Mouse (Mus musculus) left cerebral cortex, adult 8-10 months (tissue): Measurements from ENCODE around the gene Mpig6b. TPM values are rescaled to one million over a fixed set of nuclear protein-coding genes. Genes with fewer than 3 reads are reported as not detected.
"Not testable (repeated sequence)": the region's sequence is repeated elsewhere in the genome, so short reads cannot be mapped to it uniquely, and the experiment has no call there.

Experiments used
- DNase-seq, 2 experiments: peaks; one replicate each; pipeline ENCODE4 v3.0.0; 2022; ENCODE audit warnings: low spot score in 2 of 2
- total RNA-seq, 4 experiments: library from RNA; stranded (reverse); gene quantifications; 2 replicates each; pipeline ENCODE4 v1.2.4; 2022

Gene Mpig6b
- total RNA-seq, 4 experiments from 2014 or later: 0.15 TPM; not detected in 3

DNA sequence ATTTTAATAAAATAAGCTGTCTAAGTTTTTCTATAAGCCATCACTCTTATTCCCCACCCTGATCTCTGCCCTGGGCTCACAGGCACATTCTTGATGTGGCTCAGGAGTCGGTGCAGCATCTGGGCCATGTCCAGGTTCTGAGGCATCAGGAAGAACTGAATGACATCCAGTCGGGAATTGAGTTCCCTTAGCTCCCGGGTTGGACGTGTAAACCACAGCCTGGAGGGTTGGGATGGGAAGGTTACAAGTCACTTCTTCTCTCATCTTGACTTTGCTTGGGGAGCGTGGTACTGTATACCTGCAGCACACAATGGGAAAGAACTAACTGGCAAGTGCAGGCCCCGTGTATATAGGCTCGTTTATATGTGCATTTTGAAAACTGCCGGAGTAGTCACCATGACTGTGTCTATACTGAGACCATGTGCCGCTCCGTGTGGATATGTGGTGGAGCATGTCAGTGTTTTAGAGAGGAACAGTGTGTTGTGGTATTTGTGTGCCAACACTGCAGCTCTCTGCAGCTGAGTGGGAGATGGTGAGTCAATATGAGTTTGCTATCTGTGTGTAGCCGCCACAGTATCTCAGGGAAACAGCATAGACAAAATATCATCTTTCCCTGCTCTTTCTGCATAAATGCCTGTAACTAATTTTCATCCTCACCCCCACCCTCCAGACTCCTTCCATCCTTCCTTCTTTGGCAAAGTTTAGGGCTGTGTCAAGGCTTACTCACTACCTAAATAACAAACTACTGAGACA lies 26.7 kb downstream of the Mpig6b start:
- DNase-seq: peak in 1 of 2 experiments; percentile 55

DNA sequence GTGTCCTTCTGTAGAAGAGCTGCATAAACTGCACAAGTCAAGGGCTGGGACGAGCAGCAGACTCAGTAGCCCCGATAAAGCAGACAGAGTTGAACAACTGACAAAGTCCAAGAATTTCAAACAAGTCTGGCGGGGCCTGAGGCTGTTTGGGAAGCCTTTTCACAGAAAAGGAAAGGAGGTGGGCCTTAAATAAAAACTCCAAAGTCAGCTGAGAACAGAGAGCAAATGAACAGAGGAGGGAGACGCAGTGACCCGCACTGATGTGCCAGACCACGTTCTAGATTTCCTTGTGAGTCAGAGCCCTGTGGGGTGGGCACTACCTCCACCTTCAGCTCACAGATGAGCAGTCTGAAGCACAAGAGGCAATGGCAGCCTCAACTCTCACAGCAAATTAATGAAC lies 31.1 kb downstream of the Mpig6b start:
- no peak for DNase-seq

DNA sequence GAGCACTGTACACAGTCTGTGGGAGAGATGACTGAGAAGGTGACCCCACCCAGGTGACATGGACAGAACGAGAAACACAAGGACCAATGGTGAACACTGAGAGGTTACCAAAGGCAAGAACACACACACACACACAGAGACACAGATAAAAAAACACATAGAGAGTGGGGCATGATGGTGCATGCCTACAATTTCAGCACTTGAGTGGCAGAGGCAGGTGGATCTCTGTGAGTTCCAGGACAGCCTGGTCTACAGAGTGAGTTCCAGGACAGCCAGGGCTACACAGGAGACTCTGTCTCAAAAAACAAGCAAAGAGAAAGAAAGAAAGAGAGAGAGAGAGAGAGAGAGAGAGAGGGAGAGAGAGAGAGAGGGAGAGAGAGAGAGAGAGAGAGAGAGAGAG lies 32.3 kb downstream of the Mpig6b start:
- DNase-seq: not testable (repeated sequence)

DNA sequence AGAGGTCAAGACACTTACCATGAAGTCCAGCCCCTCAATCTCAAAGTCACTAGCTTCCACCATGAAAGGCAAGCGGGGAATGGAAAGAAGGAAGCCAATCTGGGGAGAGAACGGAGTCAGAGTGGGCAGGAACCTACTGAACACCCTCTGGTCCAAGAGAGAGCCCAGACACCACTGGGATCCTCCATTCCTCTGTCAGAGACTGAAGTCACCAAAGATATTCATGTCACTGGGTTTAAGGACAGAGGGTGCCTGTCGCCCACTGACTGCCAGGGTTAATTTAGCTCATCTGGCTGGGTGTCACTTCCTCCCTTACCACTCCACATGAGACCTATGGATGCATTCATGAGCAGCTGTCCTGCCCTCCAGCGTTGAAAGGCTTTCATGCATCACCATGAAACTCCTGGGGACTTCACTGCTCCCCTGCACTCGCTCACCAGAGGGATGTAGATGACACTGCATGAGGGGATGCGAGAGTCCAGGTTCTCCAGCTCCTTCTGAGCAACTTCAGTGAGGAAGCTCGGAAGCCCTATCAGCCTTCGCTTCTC lies 33.6 kb downstream of the Mpig6b start:
- no peak for DNase-seq

GRCm38 (mm10) chr17:35031880-35032279 lies 34.1 kb downstream of the Mpig6b start:
- DNase-seq: no peak

- no peak for DNase-seq
Measured at GRCm38 (mm10) chr17:35031272-35031671, 34.7 kb downstream of the Mpig6b start.

GRCm38 (mm10) chr17:35029691-35030532 lies 36.1 kb downstream of the Mpig6b start:
- DNase-seq: no peak

GRCm38 (mm10) chr17:35028315-35028714 lies 37.7 kb downstream of the Mpig6b start:
- DNase-seq: no peak

DNA sequence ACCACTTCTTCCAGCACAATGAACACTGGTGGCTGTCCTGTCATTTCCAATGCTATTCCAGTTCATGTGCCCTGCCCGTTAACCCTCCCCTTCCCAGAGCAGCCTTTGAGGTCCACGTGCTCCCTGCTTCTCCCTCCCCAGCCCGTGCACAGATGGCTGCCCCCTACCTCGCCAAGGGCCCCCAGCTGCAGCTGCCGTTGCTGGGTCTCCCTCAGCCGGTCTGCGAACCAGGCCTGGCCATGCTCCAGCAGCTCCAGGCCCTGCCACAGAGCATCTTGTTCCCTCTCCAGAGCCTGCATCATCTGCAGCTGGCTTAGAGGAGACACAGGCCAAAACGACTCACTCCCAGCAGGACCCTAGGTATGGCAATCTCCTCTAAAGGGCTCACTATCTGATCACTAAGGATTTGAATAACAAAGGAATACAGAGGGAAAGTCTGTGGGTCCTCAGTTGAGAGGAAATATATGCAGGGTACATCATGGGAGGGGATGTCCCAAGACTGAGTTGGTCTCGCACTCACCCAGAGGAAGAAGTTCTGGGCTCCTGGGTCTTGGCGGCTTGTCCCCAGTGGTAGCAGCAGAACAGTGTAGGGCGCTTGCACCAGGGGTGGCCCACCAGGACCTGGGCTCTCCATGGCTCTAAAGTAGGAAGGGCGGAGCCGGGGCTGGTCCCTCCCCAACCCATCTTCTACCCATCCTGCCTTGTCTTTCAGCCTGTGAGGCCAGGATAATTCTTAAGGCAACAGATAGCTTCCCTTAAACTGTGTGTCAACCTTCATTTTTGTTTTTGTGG lies 38.5 kb downstream of the Mpig6b start, which contains the start of gene Sapcd1:
Gene Sapcd1, minus strand, starts transcription at position 740 of the 792 bp plus-strand sequence.
- DNase-seq: peak in 1 of 2 experiments; percentile 51

DNA sequence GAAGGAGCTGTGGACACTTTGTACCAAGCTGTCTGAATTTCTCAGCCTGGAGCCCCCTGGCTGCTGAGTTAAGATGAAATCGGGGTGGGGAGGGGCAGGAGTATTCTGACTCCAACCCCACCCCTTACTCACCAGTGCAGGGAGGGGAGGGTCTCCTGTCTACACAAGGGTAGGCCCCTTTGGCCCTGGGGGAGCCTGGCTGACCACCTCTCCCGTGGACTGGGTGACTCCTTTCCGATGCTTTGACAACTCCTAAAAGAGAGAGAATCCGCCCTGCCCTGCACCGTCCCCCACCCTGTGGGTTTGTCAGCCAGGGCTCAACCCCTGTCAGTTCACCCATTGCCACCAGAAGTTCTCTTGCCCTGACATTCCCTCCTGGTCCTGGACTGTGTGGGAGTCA lies 39.8 kb downstream of the Mpig6b start:
- DNase-seq: no peak

DNA sequence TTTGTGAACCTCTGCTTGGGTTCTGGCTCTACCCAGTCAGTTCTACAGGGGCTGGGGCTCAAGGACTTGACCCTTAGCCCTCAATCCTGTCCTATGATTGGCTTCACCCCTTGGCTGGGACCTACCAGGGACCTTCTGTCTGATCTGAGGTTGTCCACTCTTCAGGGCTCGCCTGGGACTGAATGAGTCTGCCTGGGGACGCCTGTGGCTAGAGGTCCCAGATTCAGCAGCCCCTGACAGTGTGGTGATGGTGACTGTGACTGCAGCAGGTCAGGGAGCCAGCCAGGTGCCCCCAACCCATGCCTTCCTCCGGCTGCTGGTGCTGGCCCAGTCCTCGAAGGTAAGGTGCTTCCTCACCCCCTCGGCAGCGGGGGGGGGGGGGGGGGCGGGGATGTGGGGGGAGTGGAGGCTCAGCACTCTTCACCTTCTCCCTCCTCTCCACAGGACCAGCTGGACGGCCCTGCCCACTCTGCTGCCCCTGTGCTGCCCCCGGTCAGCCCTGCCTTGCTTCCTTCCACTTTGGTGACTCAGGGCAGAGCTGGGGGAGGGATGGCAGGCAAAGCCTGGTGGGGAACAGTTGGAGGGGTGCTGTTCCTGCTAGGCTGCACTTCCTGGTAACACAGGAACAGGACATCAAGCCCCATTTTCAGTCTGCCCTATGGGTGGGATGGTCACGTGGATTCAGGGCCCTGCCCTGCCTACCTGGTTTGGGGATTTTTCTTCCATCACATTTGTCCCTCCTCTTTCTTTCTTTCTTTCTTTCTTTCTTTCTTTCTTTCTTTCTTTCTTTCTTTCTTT lies 41.1 kb downstream of the Mpig6b start:
- DNase-seq: no peak

- no peak for DNase-seq
Measured at GRCm38 (mm10) chr17:35024261-35024660, 41.7 kb downstream of the Mpig6b start.

DNA sequence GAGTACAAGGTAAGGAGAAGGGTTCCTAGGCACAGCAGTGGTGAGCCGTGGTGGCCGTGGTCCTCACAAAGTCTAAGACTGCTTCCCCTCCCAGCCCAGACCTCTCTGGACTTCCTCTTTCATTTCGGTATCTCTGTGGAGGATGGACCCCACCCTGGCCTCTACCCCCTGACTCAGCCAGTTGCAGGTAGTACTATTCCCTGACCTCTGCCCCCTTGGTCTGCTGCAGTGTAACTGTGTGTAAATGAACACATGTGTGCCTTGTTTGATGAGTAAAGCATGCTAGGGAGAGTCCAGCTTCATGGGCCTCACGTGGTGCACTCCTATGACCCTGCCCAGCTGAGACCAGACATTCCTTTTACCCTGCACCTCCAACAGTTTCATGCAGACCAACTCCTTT lies 42.2 kb downstream of the Mpig6b start:
- no peak for DNase-seq

DNA sequence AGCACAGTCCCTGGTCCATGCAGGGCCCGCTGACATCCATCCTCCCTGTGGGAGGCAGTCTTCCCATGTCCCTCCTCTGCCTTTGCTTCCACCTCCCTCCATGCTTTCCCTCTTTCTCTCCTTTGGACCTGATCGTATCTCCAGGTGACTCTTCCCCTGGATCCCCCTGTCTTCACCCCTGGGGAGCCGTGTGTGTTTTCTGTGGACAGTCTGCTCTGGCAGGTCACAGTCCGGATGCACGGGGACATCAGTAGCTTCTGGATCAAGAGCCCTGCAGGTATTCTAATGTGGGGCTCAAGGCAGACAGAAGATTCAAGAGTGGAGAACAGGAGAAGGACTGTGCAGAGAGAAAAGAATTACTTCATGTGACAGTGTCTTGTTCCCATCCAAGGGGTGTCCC lies 42.8 kb downstream of the Mpig6b start:
- no peak for DNase-seq

- DNase-seq: no peak
Measured at GRCm38 (mm10) chr17:35022541-35023060, 43.4 kb downstream of the Mpig6b start.

DNA sequence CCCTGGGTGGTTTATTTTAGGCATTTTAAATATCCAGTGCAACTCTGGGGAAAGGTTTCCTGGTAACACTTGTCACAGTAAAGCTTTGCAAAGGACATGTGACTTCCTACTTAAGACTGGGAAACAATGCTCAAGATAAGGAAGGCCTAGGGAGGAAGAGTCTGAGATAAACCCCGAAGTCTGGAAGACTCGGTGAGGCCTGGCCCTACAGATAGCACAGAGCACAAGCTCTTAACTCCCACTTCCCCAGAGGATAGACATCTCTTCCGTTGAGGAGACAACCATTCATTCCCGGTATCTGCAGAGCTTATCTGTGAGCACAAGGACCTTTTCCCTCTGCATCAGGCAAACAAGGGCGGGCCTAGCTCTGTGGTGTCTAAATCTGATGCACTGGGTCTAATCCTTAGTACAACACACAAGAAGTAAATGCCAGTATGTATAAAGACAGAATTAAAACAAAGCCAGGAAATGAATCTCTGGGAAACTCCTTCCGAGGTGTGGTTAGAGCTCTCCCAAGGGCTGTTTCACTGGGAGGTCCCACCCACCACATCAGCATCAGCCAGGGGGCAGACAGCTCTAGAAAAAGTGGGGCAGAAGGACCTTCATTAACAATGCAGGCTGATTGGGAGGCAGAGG lies 44.0 kb downstream of the Mpig6b start:
- no peak for DNase-seq

DNA sequence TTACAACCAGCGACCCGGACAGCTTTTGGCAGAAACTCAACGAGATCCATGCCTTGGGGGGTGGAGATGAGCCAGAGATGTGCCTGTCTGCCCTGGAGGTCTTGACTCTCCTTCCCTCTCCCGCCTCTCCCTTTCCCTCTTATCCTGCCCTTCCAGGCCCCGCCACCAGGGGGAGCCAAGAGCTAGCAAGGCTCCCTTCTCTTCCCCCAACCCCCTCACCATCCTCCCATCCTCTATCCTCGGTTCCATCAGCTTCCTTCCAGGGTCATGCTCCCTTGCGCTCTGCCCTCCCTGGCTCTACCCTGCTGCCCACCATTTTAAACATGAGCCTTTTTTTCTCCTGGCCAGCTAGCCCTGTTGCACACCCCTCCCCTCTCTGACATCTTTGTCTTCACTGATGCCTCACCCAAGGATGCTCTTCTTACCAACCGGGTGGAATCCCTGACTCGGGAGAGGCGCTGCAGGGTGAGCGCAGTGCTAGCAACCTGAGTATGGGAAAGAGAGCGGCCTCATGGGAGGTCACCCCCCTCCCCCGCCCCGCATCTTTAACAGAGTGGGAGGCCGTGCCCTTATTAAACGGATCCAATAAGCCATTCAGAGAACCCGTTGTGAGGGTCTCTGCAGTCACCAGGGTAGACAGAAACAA lies 44.7 kb downstream of the Mpig6b start:
- DNase-seq: peak; percentile 57 to 95

DNA sequence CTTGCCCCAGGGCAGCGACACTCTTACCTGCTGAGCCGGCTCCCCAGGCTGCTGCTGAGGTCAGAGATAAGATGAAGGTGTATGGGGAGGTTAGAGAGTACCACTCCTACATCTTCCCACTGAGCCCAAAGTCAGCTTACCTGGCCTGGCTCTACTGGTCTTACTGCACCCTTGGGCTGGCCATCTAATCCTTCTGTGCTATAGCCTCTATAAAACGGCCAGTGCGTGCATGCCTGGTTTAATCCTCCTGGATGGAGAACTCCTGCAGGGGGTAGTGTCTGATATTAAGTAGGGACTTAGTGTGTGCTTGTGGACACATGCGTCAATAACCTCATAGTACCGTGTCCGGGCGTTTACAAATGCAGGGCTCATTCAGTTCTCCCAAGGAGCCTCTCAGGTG lies 45.4 kb downstream of the Mpig6b start:
- no peak for DNase-seq

- DNase-seq: no peak
Measured at GRCm38 (mm10) chr17:35019894-35020293, 46.1 kb downstream of the Mpig6b start.
